Mouse (Mus musculus): ENCODE data around the gene Tceanc. TPM values are rescaled to one million over a fixed set of nuclear protein-coding genes. Genes with fewer than 3 reads are reported as not detected.

Gene Tceanc
- total RNA-seq, 2 experiments from 2014 or later, result 1.6 to 1.7 TPM

DNA sequence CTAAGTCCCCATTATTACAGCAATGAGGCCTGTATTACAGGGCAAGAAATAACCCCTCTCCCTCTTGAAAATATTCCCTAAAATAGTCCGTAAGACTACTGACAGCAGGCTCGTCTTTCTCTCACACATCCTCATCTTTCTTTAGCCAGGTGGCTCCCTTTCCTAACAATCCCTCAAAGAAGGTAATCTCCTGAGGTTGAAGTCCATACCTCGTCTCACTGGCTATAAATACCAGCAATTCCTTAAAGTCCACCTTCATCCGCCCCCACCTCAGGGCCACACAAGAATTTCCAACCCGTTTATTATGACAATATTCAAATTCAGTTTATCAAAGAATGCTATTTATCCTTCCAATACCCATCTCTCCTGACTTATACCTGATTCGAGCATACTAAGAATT is 45.8 kb downstream of the Tceanc start:
- Histone ChIP-seq H3K27ac (no peak overlapping the region), H3K4me3 (no peak overlapping the region)
- no peak for TF ChIP-seq CTCF (conservative IDR thresholded peaks at IDR 0.05)
- DNase-seq (ENCODE audit: low spot score in 2 of 2), result no peak

DNA sequence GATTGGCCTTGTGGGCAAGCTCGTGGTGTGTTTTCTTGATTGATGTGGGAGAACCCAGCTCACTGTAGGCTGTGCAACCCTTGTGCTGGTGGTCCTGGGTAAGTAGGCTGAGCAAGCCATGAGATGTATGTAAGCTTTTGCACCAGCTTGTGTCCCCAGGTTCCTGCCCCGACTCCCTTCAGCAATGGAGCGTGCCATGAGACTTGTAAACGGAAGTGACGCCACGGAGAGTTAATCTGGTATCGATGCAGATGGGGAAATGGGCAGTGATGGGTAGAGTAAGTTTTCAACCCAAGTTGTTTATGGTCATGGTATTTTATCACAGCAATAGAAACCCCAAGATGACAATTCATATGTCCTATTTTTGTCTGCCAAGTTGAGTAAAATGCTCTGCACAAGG is 50.0 kb downstream of the Tceanc start:
- TF ChIP-seq CTCF (conservative IDR thresholded peaks at IDR 0.05), result no peak

DNA sequence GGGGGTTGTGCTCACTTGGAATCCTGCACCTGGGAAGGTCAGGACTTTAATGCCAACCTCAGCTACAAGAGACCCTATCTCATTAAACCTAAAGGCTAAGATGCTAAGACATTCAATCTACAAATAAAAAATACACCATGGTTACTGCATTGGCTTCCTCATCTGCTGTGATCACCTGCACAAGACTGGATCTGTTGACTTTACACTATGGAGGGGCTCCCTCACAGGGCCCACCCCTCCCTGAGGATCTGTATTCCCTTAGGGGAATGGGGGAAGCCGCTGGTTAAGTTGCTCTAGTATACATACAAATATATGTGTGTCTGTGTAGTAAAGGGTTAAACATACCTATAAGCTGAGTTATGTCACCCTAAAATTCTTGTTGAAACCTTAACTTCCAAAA is 62.8 kb downstream of the Tceanc start:
- TF ChIP-seq CTCF (conservative IDR thresholded peaks at IDR 0.05), result no peak
- no peak overlapping the region for H3K4me3 ChIP-seq

More for the DNA sequence above, 50.0 kb downstream of the Tceanc start:
- Histone ChIP-seq H3K4me3 (no peak overlapping the region), H3K27ac (no peak overlapping the region)
- no peak for DNase-seq (ENCODE audit: low spot score in 2 of 2)

DNA sequence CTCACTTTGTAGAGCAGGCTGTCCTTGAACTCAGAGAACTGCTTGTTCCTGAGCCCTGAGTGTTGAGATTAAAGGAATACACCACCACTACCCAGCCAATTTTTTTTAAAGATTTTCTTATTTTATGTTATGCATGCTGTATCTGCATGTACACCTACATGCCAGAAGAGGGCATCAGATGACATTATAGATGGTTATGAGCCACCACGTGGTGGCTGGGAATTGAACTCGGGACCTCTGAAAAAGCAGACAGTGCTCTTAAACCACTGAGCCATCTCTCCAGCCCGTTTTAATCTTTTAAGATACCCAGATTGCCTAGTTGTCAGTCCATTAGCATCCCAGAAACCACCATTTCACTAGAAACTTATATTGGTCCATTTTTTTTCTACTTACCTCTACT is 64.0 kb downstream of the Tceanc start:
- peak; percentile 46 for TF ChIP-seq CTCF (conservative IDR thresholded peaks at IDR 0.05)
- DNase-seq (ENCODE audit: low spot score in 2 of 2), result no peak
- Histone ChIP-seq H3K4me3 (no peak overlapping the region), H3K27ac (no peak overlapping the region)

More for the DNA sequence above, 62.8 kb downstream of the Tceanc start:
- DNase-seq (ENCODE audit: low spot score in 2 of 2), result no peak
- H3K27ac ChIP-seq, result no peak overlapping the region

DNA sequence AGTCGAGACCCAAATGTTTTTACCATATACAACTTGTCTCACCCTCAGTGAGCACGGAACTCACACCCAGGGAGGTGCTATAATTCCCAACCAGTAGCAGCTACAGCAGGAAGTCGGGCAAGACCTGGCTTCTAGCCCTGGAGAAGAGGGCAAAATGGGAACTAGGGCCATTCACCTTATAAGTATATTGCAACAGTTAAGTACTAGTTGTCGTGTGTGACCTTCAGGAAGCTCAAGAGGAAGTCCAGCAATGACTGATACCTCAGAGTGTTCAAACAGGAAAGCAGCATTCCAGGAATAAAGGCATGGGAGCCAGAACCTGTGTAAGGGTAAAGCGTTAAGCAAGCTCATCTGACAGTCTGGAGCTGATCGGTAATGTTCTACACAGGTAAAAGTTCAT is 64.8 kb downstream of the Tceanc start:
- TF ChIP-seq CTCF (conservative IDR thresholded peaks at IDR 0.05), result no peak
- H3K4me3 ChIP-seq, result no peak overlapping the region
- no peak for DNase-seq (ENCODE audit: low spot score in 2 of 2)
- no peak overlapping the region for H3K27ac ChIP-seq

Other genes with a start within 250 kb of the Tceanc start
- 10 to 100 TPM; 49.0 to 59.3 TPM for gene Trappc2, start 78.0 kb downstream of the Tceanc start, total RNA-seq (2021)
- gene Ofd1, start 77.9 kb downstream of the Tceanc start, total RNA-seq (2021), result 1 to 10 TPM; 5.1 to 6.3 TPM
- gene Rab9, start 38.7 kb downstream of the Tceanc start, total RNA-seq (2021), result 10 to 100 TPM; 38.1 to 39.2 TPM
- gene Egfl6, start 67.2 kb upstream of the Tceanc start, total RNA-seq (2021), result 1 to 10 TPM; 3.8 to 5.0 TPM

All from layer of hippocampus, adult 2 months (tissue).